Mouse (Mus musculus): ENCODE measurements around the gene Hoxb2.

Gene Hoxb2

GRCm38 (mm10) chr11:96336597-96336996 is 13.7 kb upstream of the Hoxb2 start:
- DNase-seq (ENCODE audit: low spot score) = no peak

- no peak for DNase-seq (ENCODE audit: low spot score)
These were observed 13.3 kb upstream of the Hoxb2 start for GRCm38 (mm10) chr11:96337026-96337425.

DNA sequence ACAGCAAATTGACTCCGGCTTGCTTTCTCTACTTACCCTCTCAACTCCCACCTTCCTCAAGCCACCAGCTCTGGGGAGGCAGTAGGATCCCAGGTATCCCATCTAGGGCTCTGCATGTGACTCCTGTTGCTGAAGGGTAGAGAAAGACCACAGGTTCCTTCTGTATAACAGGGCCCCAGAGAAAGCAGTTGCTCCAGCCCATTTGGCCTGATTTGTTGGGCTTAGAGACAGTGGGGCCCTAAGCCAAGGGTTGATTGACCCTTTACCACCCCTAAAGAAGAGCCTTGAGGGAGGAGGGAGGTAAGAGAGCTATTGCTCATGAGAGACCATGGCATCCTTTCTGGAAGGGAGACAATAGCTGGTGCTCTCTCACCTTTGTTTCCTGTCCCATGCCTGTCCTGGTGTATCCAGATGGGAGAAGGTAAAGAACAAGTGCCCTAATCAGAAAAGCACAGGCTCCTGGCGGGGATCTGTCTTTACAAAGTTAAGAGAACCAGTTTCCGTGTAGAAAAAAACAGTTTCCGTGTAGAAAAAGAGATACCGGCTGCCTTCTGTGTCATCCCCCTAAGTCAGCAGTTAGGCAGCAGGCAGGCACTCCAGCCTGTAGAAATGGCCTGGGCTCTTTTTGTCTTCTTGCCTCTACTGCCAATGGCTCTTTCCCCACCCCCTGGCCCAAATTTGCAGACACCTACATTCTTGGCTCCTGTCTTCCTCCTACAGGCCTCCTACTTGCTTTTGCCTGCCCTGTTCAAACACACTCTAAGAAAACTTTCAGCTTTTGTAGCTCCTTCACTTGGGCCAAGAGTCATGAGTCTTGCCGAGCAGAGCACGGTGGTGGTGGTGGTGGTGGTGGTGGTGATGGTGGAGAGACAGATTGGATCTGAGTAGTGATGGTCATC is 11.1 kb upstream of the Hoxb2 start:
- DNase-seq (ENCODE audit: low spot score) = no peak

- DNase-seq (ENCODE audit: low spot score) = no peak
These were observed 9.5 kb upstream of the Hoxb2 start for GRCm38 (mm10) chr11:96340698-96341365.

GRCm38 (mm10) chr11:96341701-96342575 is 8.4 kb upstream of the Hoxb2 start:
- DNase-seq (ENCODE audit: low spot score) = no peak

GRCm38 (mm10) chr11:96342576-96342930 is 7.8 kb upstream of the Hoxb2 start:
- no peak for DNase-seq (ENCODE audit: low spot score)

DNA sequence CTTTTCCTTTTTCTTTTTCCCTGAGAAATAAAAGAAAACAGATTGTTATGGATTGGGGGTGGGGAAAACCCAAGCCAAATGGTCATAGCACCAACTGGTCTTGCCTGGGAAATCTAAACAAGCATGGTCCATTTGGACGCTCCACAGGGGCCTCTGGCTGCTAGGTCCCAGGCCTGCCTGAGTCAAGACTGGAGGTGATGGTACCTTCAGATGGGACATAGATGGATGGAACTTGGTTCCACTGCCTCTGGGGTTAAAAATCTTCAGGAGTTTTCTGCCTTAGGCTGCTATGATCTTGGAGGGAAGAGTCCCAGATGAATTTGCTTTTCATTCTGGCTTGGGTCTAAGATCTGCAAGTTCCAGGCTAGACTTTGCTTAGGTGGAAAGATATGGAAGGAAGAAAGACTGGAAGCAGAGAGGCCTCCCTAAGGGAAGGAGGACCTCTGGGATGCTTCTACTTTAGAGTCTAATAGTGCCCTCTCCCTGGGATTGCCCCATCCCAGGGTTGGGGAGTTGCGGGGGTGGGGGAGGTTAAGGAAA is 7.0 kb upstream of the Hoxb2 start:
- DNase-seq (ENCODE audit: low spot score) = no peak

- no peak for DNase-seq (ENCODE audit: low spot score)
These were observed 6.1 kb upstream of the Hoxb2 start for GRCm38 (mm10) chr11:96344061-96344877.

- DNase-seq (ENCODE audit: low spot score) = no peak
These were observed 5.5 kb upstream of the Hoxb2 start for GRCm38 (mm10) chr11:96344878-96345159.

DNA sequence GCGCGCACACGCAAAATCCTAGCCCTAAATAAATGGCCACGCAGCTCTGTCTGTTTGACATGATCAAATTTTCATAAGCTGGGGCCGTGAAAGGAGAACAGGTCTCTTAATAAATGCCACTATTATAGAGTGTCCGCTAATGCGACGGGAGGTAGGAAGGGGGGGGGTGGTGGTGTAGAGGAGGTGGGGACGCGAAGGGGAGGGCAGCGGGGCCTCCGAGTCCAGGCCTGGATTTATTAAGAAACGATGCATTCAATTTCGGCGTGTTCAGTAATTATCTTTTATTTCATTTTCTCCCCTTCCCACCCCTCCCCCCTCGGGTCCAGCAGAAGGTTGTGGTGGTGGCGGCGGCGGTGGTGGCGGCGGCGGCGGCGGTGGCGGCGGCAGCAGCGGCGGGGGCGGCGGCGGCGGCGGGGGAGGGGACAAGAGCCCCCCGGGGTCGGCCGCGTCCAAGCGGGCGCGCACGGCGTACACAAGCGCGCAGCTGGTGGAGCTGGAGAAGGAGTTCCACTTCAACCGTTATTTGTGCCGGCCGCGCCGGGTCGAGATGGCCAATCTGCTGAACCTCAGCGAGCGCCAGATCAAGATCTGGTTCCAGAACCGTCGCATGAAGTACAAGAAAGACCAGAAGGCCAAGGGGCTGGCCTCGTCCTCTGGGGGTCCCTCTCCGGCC is 5.0 kb upstream of the Hoxb2 start:
- no peak for DNase-seq (ENCODE audit: low spot score)

DNA sequence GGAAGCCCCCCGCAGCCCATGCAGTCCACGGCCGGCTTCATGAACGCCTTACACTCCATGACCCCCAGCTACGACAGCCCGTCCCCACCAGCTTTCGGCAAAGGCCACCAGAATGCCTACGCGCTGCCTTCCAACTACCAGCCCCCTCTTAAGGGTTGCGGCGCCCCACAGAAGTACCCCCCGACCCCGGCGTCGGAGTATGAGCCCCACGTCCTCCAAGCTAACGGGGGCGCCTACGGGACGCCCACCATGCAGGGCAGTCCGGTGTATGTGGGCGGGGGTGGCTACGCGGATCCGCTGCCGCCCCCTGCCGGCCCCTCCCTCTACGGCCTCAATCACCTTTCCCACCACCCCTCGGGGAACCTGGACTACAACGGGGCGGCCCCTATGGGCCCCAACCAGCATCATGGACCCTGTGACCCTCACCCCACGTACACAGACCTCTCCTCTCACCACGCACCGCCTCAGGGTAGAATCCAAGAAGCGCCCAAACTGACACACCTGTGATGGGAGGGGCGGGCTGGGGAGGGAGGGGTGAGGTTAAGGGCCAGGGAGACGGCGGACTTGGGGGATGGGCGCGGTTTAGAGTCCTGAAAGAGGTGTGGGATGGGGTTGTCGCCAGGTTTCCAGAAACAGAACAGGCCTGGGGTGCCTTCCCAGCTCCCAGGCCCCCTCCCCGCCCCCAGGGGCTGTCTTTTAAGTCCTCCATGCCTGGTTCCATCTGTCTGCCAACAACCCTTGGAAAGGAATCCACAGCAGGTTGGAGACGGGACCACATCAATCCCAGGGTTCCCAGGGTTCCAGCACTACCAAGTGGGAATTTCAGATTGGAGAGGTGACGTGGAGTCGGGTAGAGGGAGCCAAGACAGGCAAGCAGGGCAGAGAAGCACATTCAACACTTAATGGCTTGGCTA is 4.2 kb upstream of the Hoxb2 start:
- DNase-seq (ENCODE audit: low spot score) = no peak

- no peak for DNase-seq (ENCODE audit: low spot score)
These were observed 3.3 kb upstream of the Hoxb2 start for GRCm38 (mm10) chr11:96346916-96347520.

- DNase-seq (ENCODE audit: low spot score) = no peak
These were observed 2.6 kb upstream of the Hoxb2 start for GRCm38 (mm10) chr11:96347717-96348116.

DNA sequence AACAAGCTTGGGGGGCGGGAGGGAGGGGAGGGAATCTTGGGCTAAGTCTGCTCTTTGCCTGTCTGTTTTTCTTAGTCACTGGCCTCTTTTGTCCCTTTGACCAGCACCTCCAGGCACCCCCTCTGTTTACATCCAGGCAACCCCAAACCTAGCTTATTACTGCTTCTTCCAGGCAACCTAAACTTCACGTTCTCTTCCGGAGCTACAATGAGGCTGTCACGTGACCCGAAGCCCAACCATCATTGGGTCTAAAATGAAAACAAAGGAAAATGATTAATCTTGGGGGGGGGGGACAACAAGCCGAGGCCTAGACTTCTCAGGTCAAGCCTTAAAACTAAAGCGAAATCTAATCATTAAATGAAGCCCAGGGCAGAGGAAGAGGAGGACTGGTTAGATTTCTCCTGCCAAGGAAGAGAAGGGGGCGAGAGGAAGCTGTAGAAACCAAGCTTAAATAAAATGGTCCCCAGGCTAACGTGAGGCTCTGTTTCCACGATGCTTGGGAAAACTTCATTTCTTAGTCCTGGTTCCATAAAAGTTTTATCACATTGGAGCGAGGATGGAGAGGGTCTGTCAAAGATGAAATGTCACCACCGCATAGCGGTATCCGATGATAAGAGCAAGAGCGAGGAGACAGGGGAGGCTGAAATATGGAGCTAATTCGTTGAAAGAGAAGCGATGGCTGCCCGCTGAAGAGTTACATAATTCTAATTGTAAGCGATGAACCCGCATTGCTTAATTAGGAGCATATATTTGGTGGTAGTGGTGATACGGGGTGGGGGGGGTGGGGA is 2.0 kb upstream of the Hoxb2 start:
- no peak for DNase-seq (ENCODE audit: low spot score)

DNA sequence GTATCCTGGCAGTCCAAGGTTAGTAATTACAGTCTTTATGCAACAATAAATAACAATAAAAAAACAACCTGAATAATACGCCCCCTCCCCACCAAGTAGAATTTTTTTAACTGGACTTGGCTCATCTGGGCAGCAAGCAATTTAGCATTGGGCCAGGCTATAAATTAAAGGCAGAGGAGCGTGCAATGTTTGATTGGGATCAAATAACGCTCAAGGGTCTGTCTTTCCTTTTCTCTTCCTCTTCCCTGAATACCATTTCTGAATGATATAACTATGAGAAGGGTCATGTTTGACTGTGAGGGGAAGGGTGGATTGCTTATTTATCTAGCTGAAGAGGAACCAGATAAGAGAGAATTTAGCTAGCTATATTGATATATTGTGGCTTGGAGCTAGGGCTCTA is 1.3 kb upstream of the Hoxb2 start:
- DNase-seq (ENCODE audit: low spot score) = no peak

DNA sequence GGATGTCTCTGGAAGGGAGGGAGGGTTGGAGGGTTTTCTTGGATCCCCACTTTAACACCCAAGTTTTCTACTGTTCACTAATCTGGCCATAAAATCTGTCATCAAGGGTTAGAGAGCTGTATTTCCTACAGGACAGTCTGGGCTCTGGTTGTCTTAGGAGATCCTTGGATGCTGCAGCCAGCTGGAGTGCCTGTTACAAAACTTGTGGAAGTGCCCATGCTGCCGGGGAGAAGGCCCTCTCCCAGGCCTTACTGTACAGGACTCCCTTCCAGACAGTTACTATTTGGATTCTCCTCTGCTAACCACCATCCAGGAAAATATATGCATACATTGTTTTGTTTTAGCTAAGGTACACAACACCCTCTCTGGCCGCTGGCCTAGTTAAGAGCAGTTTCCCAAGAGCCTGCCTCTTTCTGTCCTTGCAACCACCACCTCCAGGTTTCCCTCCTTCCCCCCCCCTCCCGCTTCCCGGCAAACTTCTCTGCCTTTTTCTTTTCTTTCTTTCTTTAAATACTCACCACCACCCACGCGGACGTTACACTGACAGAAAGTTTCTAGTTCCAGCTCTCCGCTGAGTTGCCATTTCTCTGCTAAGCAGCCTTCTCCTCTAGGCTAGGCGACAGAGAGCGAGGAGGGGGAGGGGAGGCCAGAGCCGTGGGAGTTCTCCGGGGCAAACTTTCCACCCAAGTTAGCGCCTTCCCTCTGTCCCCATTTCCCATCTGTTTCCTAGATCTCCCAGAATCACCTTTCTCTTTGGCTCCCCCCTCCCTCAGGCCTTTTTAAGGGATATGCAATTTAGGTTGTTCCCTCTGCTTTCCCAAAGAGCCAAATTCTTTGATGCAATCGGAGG is 609 bp upstream of the Hoxb2 start:
- DNase-seq (ENCODE audit: low spot score) = no peak

DNA sequence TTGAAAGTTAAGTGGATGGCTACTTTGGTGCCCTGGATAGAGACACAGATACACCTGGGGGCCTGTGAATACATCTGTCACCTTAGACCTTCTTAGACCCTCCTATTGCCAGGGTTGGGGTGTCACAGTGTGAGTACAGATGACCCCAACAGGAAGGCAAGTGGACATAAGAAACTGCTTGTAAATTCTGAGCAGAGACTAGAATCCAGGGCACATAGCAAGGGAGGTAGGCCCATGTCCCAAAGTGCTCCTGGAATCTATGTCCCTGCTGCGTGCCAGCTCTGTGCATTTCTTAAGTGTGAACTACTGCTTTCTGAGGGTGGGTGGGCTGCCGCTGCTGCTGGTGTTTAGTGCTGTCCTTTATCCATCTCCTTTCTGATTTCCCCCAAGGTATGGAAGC is 466 bp downstream of the Hoxb2 start:
- DNase-seq (ENCODE audit: low spot score) = no peak

DNA sequence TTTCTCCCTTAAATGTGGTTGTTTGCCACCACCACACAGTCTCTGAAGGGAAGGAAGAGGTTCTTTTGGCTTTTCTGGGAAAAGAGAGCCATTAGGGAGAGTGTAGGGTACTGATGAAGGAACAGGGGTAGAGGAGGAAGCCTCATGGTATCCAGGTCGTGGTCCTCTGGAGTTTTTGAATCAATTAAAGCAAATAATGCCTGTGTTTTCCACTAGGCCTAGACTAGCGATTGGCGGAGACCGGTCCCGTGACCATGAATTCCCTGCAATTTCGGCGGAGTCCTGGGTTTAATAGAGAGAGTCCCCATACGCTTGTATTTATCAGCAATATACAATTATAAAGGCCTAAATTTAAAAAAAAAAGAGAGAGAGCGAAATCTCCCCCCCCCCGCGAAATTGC is 987 bp downstream of the Hoxb2 start:
- DNase-seq (ENCODE audit: low spot score) = no peak
